Mouse (Mus musculus) monocyte, adult 5-6 weeks (primary cell): ENCODE results near the gene Ccdc162. TPM values are rescaled to one million over a fixed set of nuclear protein-coding genes. Genes with fewer than 3 reads are reported as not detected.

Source experiments
- ATAC-seq: fragments of 153-309, 156-312 bp; replicated peaks from 2 replicates; pipeline ENCODE4 v1.8.0; 2017; ENCODE audit warnings: mild to moderate bottlenecking; ENCODE audit not compliant: low TSS enrichment, insufficient number of reproducible peaks, severe bottlenecking, poor library complexity, low FRiP score
- total RNA-seq: library from RNA; stranded (forward); fragments of 200-1000, 200-491, 200-594 nt; gene quantifications from 3 replicates; pipeline ENCODE4 v1.2.3, GENCODE M21; 2017

The Ccdc162 gene
- total RNA-seq, 1 experiment from 2014 or later = not detected

DNA sequence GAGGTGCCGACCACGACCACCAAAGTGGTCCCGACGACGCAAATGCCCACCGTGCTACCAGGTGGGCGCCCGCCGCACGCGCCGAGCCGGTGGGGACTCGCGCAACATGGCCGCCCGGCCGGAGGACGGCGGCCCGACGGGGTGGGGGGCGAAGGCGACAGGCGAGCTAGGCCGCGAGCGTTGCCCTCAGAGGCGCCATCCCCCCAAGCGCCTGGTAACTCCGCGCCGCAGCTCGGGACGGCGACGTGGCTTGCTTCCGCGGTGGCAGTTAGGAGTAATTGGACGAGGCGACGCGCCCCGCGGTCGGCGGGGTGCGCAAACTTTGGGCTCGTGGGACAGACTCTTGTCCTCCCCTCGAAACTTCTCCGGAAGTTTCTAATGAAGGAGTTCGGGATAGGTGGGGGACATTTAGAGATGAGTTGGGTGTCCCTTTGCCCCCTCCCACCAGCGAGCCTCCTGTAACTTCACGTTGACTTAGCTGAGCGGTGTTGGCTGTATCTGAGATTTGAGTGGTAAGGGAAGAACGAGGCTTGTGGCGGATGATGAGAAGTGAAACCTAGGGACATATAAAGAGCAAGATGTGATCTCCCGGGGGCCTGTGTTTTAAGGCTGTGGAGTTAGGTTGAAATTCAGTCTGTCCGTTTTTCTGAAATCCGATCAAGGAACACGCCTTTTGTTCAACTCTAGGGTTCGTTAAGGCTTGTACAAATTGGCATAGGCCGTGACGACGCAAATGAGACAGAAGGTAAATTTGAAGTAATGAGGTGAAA, 196.6 kb downstream of the Ccdc162 start:
- ATAC-seq = no peak

- peak; percentile 73 for ATAC-seq
These were observed 197.3 kb downstream of the Ccdc162 start, which contains the start of gene Cd164 for GRCm38 (mm10) chr10:41518981-41519618. Gene Cd164, plus strand, starts transcription at chr10:41519414.

- peak; percentile 27 for ATAC-seq
These were observed 197.9 kb downstream of the Ccdc162 start for GRCm38 (mm10) chr10:41518508-41518980.

DNA sequence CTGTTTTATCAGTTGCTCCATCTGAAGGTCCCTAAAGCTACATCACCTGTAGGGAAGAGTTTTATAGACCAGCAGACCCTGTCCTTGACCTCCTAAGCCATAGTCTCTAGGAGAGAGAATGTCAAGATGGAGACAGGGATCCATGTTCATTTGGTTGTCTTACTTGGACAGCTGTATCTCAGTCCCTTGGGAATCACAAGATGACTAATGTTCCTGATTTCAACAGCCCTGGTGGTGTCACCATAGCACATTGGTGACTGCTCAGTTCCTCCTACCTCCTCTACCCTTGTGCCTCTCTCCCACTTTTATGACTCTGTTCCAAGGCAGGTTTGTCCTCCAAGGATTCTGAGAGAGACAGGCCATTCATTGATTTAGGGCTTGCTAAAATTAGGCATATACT, 201.5 kb downstream of the Ccdc162 start:
- ATAC-seq = no peak

- no peak for ATAC-seq
These were observed 202.1 kb downstream of the Ccdc162 start for GRCm38 (mm10) chr10:41514301-41514700.

DNA sequence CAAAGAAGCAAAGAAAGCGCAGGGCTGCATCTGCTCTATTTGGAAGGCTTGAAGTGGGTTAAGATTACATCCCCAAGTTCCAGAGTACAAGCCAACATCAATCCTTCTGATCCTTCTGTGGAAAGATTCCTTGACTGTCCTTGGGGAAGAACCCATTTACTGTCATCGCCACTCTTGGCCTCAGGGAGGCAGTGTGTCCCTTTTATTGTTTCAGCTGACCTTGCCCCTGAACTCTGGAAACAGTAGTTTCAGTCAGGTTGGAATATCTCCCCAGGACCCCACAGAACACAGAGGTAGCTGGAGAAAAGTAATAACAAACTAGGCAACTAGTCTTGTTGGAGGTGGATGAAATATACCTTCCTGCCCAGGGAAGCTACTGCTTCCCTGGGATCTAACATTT, 207.3 kb downstream of the Ccdc162 start:
- no peak; the same call in 1 of the 2 replicates for ATAC-seq

DNA sequence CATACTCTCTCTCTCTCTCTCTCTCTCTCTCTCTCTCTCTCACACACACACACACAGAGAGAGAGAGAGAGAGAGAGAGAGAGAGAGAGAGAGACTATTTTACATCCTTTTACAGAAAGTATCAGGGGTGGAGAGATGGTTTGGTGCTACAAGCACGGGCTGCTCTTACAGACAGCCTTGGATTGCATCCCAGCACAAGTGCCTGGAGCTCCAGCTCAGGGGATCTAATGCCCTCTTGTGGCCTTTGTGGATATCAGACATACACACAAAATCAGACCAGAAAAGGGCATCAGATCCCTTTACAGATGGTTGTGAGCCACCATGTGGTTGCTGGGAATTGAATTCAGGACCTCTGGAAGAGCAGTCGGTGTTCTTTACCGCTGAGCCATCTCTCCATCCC, 211.0 kb downstream of the Ccdc162 start:
- peak; percentile 60 for ATAC-seq

GRCm38 (mm10) chr10:41504996-41505395, 211.4 kb downstream of the Ccdc162 start:
- ATAC-seq = no peak

DNA sequence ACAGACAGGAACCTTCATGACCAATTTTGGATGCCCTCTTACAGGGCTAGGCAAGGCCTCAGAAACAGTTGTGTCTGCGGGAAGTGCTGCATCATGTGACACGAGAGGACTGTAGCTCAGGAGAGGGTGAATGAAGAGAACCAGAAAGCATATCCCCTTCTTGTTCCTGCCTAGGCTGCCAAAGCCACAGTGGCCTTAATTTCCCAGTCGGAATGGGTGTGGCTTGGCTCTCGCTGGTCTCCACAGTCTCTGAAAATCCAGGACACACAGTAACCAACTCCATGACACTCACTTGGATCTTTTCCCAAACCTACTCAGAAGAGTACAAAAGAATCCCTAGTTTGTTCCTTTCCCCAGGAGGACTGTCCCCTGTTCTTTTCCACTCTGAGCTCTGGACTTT, 215.5 kb downstream of the Ccdc162 start:
- no peak for ATAC-seq

GRCm38 (mm10) chr10:41491111-41491510, 225.3 kb downstream of the Ccdc162 start:
- ATAC-seq = no peak

DNA sequence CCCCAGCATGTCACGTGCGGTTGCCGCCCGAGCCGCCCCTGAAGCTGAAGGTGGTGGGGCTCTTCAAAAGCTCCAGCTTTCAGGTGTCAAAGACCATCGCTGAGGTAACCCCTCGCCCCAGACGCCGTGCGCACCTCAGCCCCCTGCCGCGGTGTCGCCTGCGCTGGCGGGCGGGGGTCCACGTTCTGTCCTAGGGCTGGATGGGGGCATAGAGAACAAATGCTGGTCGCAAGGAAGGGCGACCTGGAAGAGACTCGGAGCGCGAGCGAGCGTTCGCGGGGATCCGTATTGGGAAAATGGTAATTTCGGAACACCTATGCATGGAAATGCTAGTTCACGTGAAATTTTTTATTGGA, 225.9 kb downstream of the Ccdc162 start:
- ATAC-seq = no peak

DNA sequence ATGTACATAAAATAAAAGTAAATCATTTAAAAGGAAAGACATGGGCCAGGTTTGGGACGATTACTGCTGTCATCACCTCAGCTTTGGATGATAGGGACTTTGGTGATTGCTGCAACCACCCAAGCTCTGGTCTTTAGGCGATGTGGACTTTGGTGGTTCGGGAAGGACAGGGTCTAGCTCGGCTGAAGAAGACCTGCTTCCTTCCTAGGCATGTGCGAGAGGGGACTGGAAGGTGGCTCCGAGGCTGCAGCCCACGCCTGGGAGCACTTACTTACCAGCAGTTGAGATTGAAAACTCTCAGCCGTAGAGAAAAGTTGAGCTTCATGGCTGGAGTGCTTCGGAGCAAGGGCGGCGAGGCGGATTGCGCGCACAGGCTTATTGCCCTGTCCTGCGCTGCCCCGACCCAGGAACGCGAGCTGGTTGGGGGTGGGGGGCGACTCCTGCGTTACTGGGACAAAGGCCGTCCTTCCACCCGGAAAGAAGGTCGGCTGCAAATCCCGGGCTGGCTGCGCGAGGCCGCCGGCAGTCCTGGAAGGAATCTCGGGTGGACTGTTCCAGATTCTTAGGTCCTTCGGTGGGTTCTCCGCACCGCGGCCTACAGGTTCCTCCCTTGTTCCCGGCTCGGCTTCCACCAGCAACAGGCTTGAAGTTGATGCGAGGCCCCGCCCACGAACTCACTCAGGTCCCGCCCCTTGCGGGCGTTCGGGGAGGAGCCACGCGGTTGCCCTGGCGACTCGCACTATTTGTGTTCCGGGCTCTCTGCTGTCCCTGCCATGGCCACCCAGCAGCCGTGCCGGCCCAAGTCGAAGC, 226.5 kb downstream of the Ccdc162 start, which contains the start of the genes Smpd2 and Ppil6:
TSS of gene Smpd2 (minus strand) at position 662 of the 810 bp plus-strand sequence.
TSS of gene Ppil6 (plus strand) at position 732 of the 810 bp plus-strand sequence.
- peak; percentile 92 for ATAC-seq

DNA sequence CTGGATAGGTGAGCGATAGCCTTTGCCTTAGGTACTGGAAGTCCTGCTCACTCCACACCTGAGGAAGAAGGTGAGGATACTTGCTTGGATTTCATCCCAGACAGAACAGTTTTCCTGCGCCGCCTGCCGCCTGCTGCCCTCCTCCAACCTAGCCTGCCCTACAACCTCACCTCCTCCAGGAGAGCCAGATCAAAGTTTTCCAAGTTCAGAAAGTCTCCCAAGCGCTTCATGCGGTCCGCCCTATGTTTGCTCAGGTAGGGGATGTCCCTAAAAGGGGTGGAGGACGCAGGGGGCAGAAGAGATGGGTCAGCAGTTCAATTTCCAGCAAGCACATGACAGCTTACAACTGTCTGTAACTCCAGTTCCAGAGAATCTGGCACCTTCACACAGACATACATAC, 227.1 kb downstream of the Ccdc162 start:
- no peak for ATAC-seq

GRCm38 (mm10) chr10:41488877-41489276, 227.6 kb downstream of the Ccdc162 start:
- no peak for ATAC-seq

Other genes with a start within 250 kb of the Ccdc162 start
- gene Mical1, start 240.3 kb downstream of the Ccdc162 start, total RNA-seq = 112 to 198 TPM (median 125 TPM) in 3 replicates
- gene Smpd2, start 226.3 kb downstream of the Ccdc162 start, total RNA-seq = 15.5 to 32.5 TPM (median 20.3 TPM) in 3 replicates
- gene Ppil6, start 226.2 kb downstream of the Ccdc162 start, total RNA-seq = 0.58 TPM in 1 of 3 replicates, not detected in the others
- gene Cd164, start 197.2 kb downstream of the Ccdc162 start, total RNA-seq = 84.4 to 180 TPM (median 92.3 TPM) in 3 replicates
- 4.2 to 15.7 TPM (median 5.5 TPM) in 3 replicates for gene Cep57l1, start 93.2 kb upstream of the Ccdc162 start, total RNA-seq
- 36.4 to 52.6 TPM (median 44.4 TPM) in 3 replicates for gene Sesn1, start 93.3 kb upstream of the Ccdc162 start, total RNA-seq